Mouse (Mus musculus) heart, adult 9 months (tissue): ENCODE data around the gene Gm49395.

Source experiments
- DNase-seq, 2 experiments: peaks; one replicate each; pipeline ENCODE4 v3.0.0; 2022; ENCODE audit warnings: low spot score in 2 of 2

Gm49395 gene

GRCm38 (mm10) chr13:114992260-114993014 is 109.3 kb downstream of the Gm49395 start:
- DNase-seq, result no peak

GRCm38 (mm10) chr13:114987668-114988067 is 114.1 kb downstream of the Gm49395 start:
- DNase-seq, result no peak

- peak; percentile 56 to 61 for DNase-seq
Observed at GRCm38 (mm10) chr13:114987161-114987560, 114.6 kb downstream of the Gm49395 start.
